Mouse (Mus musculus) spleen, adult 18-20 months (tissue): Measurements from ENCODE around the gene Fgf3.
"Not testable (repeated sequence)": the region's sequence is repeated elsewhere in the genome, so short reads cannot be mapped to it uniquely, and the experiment has no call there.

Source experiments
- DNase-seq, 2 experiments: peaks; one replicate each; pipeline ENCODE4 v3.0.0; 2022; ENCODE audit warnings: mixed read lengths in 2 of 2

Gene Fgf3

GRCm38 (mm10) chr7:144861056-144861768, 23.3 kb downstream of the Fgf3 start:
- no peak for DNase-seq

- DNase-seq = no peak
Observed at GRCm38 (mm10) chr7:144861769-144862070, 23.8 kb downstream of the Fgf3 start.

GRCm38 (mm10) chr7:144862126-144862525, 24.2 kb downstream of the Fgf3 start:
- DNase-seq = no peak

GRCm38 (mm10) chr7:144862712-144863111, 24.8 kb downstream of the Fgf3 start:
- no peak for DNase-seq

- no peak for DNase-seq
Observed at GRCm38 (mm10) chr7:144863196-144863595, 25.3 kb downstream of the Fgf3 start.

- DNase-seq = no peak
Observed at GRCm38 (mm10) chr7:144864160-144864670, 26.3 kb downstream of the Fgf3 start.

- no peak for DNase-seq
Observed at GRCm38 (mm10) chr7:144867161-144867560, 29.3 kb downstream of the Fgf3 start.

- no peak for DNase-seq
Observed at GRCm38 (mm10) chr7:144867602-144868001, 29.7 kb downstream of the Fgf3 start.

GRCm38 (mm10) chr7:144872420-144872819, 34.5 kb downstream of the Fgf3 start:
- no peak for DNase-seq

GRCm38 (mm10) chr7:144873160-144873559, 35.3 kb downstream of the Fgf3 start:
- DNase-seq = no peak

- DNase-seq = no peak
Observed at GRCm38 (mm10) chr7:144874226-144874625, 36.3 kb downstream of the Fgf3 start.

- no peak for DNase-seq
Observed at GRCm38 (mm10) chr7:144878401-144878800, 40.5 kb downstream of the Fgf3 start.

- DNase-seq = no peak
Observed at GRCm38 (mm10) chr7:144883106-144883505, 45.2 kb downstream of the Fgf3 start.

- DNase-seq = no peak
Observed at GRCm38 (mm10) chr7:144887672-144888071, 49.8 kb downstream of the Fgf3 start.

- DNase-seq = no peak
Observed at GRCm38 (mm10) chr7:144888564-144889299, 50.8 kb downstream of the Fgf3 start.

GRCm38 (mm10) chr7:144890661-144891060, 52.8 kb downstream of the Fgf3 start:
- DNase-seq = not testable (repeated sequence)

GRCm38 (mm10) chr7:144891863-144892262, 54.0 kb downstream of the Fgf3 start:
- no peak for DNase-seq

GRCm38 (mm10) chr7:144892322-144892721, 54.4 kb downstream of the Fgf3 start:
- no peak for DNase-seq
